Comparison of ENCODE assay signal across 8 mouse cellular contexts in genomic region chr10:84985956-84986355, GRCm38 (mm10).
A peak's percentile ranks its signal among the peaks of the same experiment; 100 is the strongest.
DNase-seq lines count a peak whose midpoint lies in the region; ATAC-seq and TF ChIP-seq lines count a peak whose summit lies in the region.

No protein-coding gene starts in this region.

- WGBS in limb, embryonic 11.5 days, result 84% methylated on average over 9 of the region's 9 CpGs
- WGBS in limb, embryonic 10.5 days, result 86% methylated on average over 9 of the region's 9 CpGs

- H3K9ac ChIP-seq in limb, embryonic 11.5 days (ENCODE audit: low read length), result no peak overlapping the region

- H3K4me1 ChIP-seq in limb, embryonic 11.5 days (ENCODE audit: control insufficient read depth, insufficient read depth, low read length), result 0 out of 2 replicates have a peak, but pooled peaks cover 4% of the 10 kb centered on the region
- H3K4me1 ChIP-seq in limb, embryonic 10.5 days, result peaks cover 8% of the 10 kb centered on the region

- no peak overlapping the region for H3K27ac ChIP-seq in limb, embryonic 11.5 days (replicated peaks; ENCODE audit: low read depth, low read length)
- H3K27ac ChIP-seq in limb, embryonic 10.5 days, result no peak overlapping the region

- ATAC-seq in limb, embryonic 11.5 days (ENCODE audit: insufficient number of reproducible peaks, low FRiP score, low TSS enrichment, low read depth), result no peak

- no peak for TF ChIP-seq POLR2A in brain, embryonic 14.5 days (IDR thresholded peaks at IDR 0.05; ENCODE audit: borderline replicate concordance, extremely low read depth, insufficient read depth, insufficient read length, poor library complexity, severe bottlenecking)

- peaks cover 2% of the 10 kb centered on the region; the same call in 1 of the 2 replicates for H3K36me3 ChIP-seq in limb, embryonic 11.5 days (ENCODE audit: control insufficient read depth, insufficient read depth, low read length)
- H3K36me3 ChIP-seq in limb, embryonic 10.5 days, result peaks cover 70% of the 10 kb centered on the region

- no peak overlapping the region for H3K4me2 ChIP-seq in limb, embryonic 11.5 days (ENCODE audit: low read depth, severe bottlenecking)

- H3K27me3 ChIP-seq in limb, embryonic 11.5 days (ENCODE audit: control insufficient read depth, insufficient read depth, low read length), result no peaks in the 10 kb centered on the region
- H3K27me3 ChIP-seq in limb, embryonic 10.5 days (ENCODE audit: low read depth, poor library complexity, severe bottlenecking), result no peaks in the 10 kb centered on the region

- H3K4me3 ChIP-seq in limb, embryonic 11.5 days (ENCODE audit: low read depth, low read length), result no peak overlapping the region
- no peak overlapping the region for H3K4me3 ChIP-seq in limb, embryonic 10.5 days

- DNase-seq in cerebellum, adult 11 months, result peak; percentile 19
- no peak for DNase-seq in cerebellum, adult 9-10 months
- peak; percentile 37 for DNase-seq in limb, embryonic 11.5 days (ENCODE audit: low spot score)
- no peak for DNase-seq in limb, embryonic 10.5 days (ENCODE audit: low spot score)
- DNase-seq in brain, embryonic 14.5 days (ENCODE audit: low read depth), result peak; percentile 69
- DNase-seq in heart, postnatal 36 days, result peak; percentile 36 to 66
- DNase-seq in lung, postnatal 36 days, result peak; percentile 57
- peak; percentile 69 for DNase-seq in thymus, postnatal 14 days

- intact Hi-C loops in heart, postnatal 36 days (cut with DNase I), result loop anchor here (5.0 kb wide), 3 partner anchors 149 to 344 kb away; no protein-coding TSS in a partner anchor

- H3K9me3 ChIP-seq in limb, embryonic 11.5 days (ENCODE audit: control insufficient read depth, low read length), result no peaks in the 10 kb centered on the region
- no peaks in the 10 kb centered on the region for H3K9me3 ChIP-seq in limb, embryonic 10.5 days (replicated peaks)

- peak; percentile 55 for TF ChIP-seq CTCF in brain, embryonic 14.5 days (IDR thresholded peaks at IDR 0.05; ENCODE audit: borderline replicate concordance, extremely low read depth, insufficient read depth, insufficient read length)

Comparison
In these comparisons a context has a peak if more than half of its experiments do, and no peak if none do; other contexts are left out.
1. DNase-seq: peak in cerebellum, adult 11 months (single experiment), limb, embryonic 11.5 days (single experiment), brain, embryonic 14.5 days (single experiment), heart, postnatal 36 days (2 of 2), lung, postnatal 36 days (single experiment) and thymus, postnatal 14 days (single experiment); none in cerebellum, adult 9-10 months (single experiment) and limb, embryonic 10.5 days (single experiment).